Mouse (Mus musculus) heart, embryonic 13.5 days (tissue): ENCODE results near the gene Mrtfa. TPM values are rescaled to one million over a fixed set of nuclear protein-coding genes. Genes with fewer than 3 reads are reported as not detected.

Experiments
- ATAC-seq: fragments of 200-750 bp; cut with Nextera tagmentation; 2 replicates; pipeline ENCODE4 v1.8.0; 2017; ENCODE audit warnings: moderate TSS enrichment; ENCODE audit not compliant: insufficient number of reproducible peaks, low FRiP score, low TSS enrichment; ENCODE audit errors: extremely low read depth
- H3K27ac ChIP-seq: fragments of 300-500 bp; sonication (generic); replicated peaks from 2 replicates; pipeline ENCODE4 v1.5.1; 2015; ENCODE audit warnings: moderate library complexity, mild to moderate bottlenecking, inconsistent platforms
- H3K27me3 ChIP-seq: fragments of 300-500 bp; sonication (generic); replicated peaks from 2 replicates; pipeline ENCODE4 v1.6.1; 2015; ENCODE audit warnings: mild to moderate bottlenecking, inconsistent platforms
- H3K36me3 ChIP-seq: fragments of 300-500 bp; sonication (generic); 2 replicates; pipeline ENCODE4 v1.6.1; 2015; ENCODE audit warnings: mild to moderate bottlenecking, inconsistent platforms
- H3K4me1 ChIP-seq: fragments of 300-500 bp; sonication (generic); 2 replicates; pipeline ENCODE4 v1.6.1; 2015; ENCODE audit warnings: inconsistent platforms
- H3K4me2 ChIP-seq: fragments of 300-500 bp; sonication (generic); 2 replicates; pipeline ENCODE4 v1.6.1; 2015; ENCODE audit warnings: inconsistent platforms, mild to moderate bottlenecking, moderate library complexity
- H3K4me3 ChIP-seq: fragments of 300-500 bp; sonication (generic); 2 replicates; pipeline ENCODE4 v1.5.1; 2015; ENCODE audit warnings: moderate library complexity, mild to moderate bottlenecking, inconsistent platforms
- H3K9ac ChIP-seq: fragments of 300-500 bp; sonication (generic); 2 replicates; pipeline ENCODE4 v1.6.1; 2015; ENCODE audit warnings: inconsistent platforms, mild to moderate bottlenecking, moderate library complexity
- H3K9me3 ChIP-seq: fragments of 300-500 bp; sonication (generic); 2 replicates; pipeline ENCODE4 v1.6.1; 2016; ENCODE audit warnings: inconsistent platforms
- WGBS: fragments of 180-500 bp; shearing (Covaris S2); methylation state at CpG from one replicate; pipeline ENCODE4 v1.1.7; 2015; ENCODE audit warnings: mixed read lengths; 5-methylcytosine and 5-hydroxymethylcytosine counted together
- polyA plus RNA-seq: library from polyadenylated mRNA; unstranded; fragments of >200 nt; fragmentation: Nextera tagmentation; extraction: Ambion mirVana; gene quantifications from 2 replicates; pipeline ENCODE4 v1.2.1, GENCODE M21; 2015

Gene Mrtfa
- polyA plus RNA-seq, 1 experiment from 2014 or later = 13.9 TPM

- WGBS = 51% methylated on average over 4 of the region's 4 CpGs
- ATAC-seq = no peak
- Histone ChIP-seq H3K9ac (no peak overlapping the region), H3K4me3 (no peak overlapping the region), H3K4me1 (peaks cover 10% of the 10 kb centered on the region), H3K4me2 (no peak overlapping the region), H3K27me3 (no peaks in the 10 kb centered on the region), H3K9me3 (no peaks in the 10 kb centered on the region), H3K27ac (no peak overlapping the region), H3K36me3 (no peaks in the 10 kb centered on the region)
Measured at GRCm38 (mm10) chr15:81195447-81195846, 4.9 kb upstream of the Mrtfa start.

GRCm38 (mm10) chr15:81194791-81195190, 4.2 kb upstream of the Mrtfa start:
- no peaks in the 10 kb centered on the region for H3K9me3 ChIP-seq
- WGBS = 76% methylated on average over 6 of the region's 6 CpGs
- H3K4me2 ChIP-seq = no peak overlapping the region
- no peaks in the 10 kb centered on the region for H3K27me3 ChIP-seq
- H3K27ac ChIP-seq = no peak overlapping the region
- no peak overlapping the region for H3K9ac ChIP-seq
- peaks cover 13% of the 10 kb centered on the region for H3K4me1 ChIP-seq
- no peak overlapping the region for H3K4me3 ChIP-seq
- H3K36me3 ChIP-seq = no peaks in the 10 kb centered on the region
- ATAC-seq = no peak

- H3K36me3 ChIP-seq = no peaks in the 10 kb centered on the region
- WGBS = 91% methylated on average over 8 of the region's 8 CpGs
- peaks cover 28% of the 10 kb centered on the region for H3K4me1 ChIP-seq
- no peak overlapping the region for H3K4me2 ChIP-seq
- H3K27ac ChIP-seq = no peak overlapping the region
- ATAC-seq = no peak
- no peaks in the 10 kb centered on the region for H3K27me3 ChIP-seq
- H3K9ac ChIP-seq = no peak overlapping the region
- H3K9me3 ChIP-seq = no peaks in the 10 kb centered on the region
- no peak overlapping the region for H3K4me3 ChIP-seq
Measured at GRCm38 (mm10) chr15:81192858-81193257, 2.3 kb upstream of the Mrtfa start.

GRCm38 (mm10) chr15:81192316-81192715, 1.8 kb upstream of the Mrtfa start:
- ATAC-seq = no peak
- Histone ChIP-seq H3K4me1 (peaks cover 28% of the 10 kb centered on the region), H3K4me3 (no peak overlapping the region), H3K4me2 (no peak overlapping the region), H3K27ac (no peak overlapping the region), H3K36me3 (no peaks in the 10 kb centered on the region), H3K27me3 (no peaks in the 10 kb centered on the region), H3K9ac (no peak overlapping the region), H3K9me3 (no peaks in the 10 kb centered on the region)
- WGBS = 85% methylated on average over 5 of the region's 5 CpGs

GRCm38 (mm10) chr15:81191303-81191702, 746 bp upstream of the Mrtfa start:
- 24% methylated on average over 9 of the region's 9 CpGs for WGBS
- H3K4me2 ChIP-seq = peak overlapping the region; percentile 71
- H3K36me3 ChIP-seq = no peaks in the 10 kb centered on the region
- peak overlapping the region; percentile 63 for H3K27ac ChIP-seq
- peaks cover 30% of the 10 kb centered on the region for H3K4me1 ChIP-seq
- no peaks in the 10 kb centered on the region for H3K9me3 ChIP-seq
- peak overlapping the region; percentile 85 for H3K9ac ChIP-seq
- ATAC-seq = no peak
- no peaks in the 10 kb centered on the region for H3K27me3 ChIP-seq
- peak overlapping the region; percentile 96 for H3K4me3 ChIP-seq

GRCm38 (mm10) chr15:81190011-81190629, 437 bp downstream of the Mrtfa start:
- ATAC-seq = no peak
- H3K9ac ChIP-seq = peak overlapping the region; percentile 94
- H3K27me3 ChIP-seq = no peaks in the 10 kb centered on the region
- peak overlapping the region; percentile 98 for H3K4me2 ChIP-seq
- H3K9me3 ChIP-seq = no peaks in the 10 kb centered on the region
- H3K4me3 ChIP-seq = peak overlapping the region; percentile 96
- H3K4me1 ChIP-seq = peaks cover 37% of the 10 kb centered on the region
- peak overlapping the region; percentile 76 for H3K27ac ChIP-seq
- WGBS = under 1% methylated on average over 35 of the region's 46 CpGs
- H3K36me3 ChIP-seq = no peaks in the 10 kb centered on the region

- WGBS = 90% methylated on average over 2 of the region's 2 CpGs
- no peak for ATAC-seq
- Histone ChIP-seq H3K27ac (no peak overlapping the region), H3K4me3 (peak overlapping the region; percentile 96), H3K9ac (no peak overlapping the region; the same call in 1 of the 2 replicates), H3K36me3 (no peaks in the 10 kb centered on the region), H3K4me2 (peak overlapping the region; percentile 98), H3K27me3 (no peaks in the 10 kb centered on the region), H3K9me3 (no peaks in the 10 kb centered on the region), H3K4me1 (peaks cover 37% of the 10 kb centered on the region)
Measured at GRCm38 (mm10) chr15:81189061-81189460, 1.5 kb downstream of the Mrtfa start.

GRCm38 (mm10) chr15:81184913-81185312, 5.6 kb downstream of the Mrtfa start:
- Histone ChIP-seq H3K9ac (no peak overlapping the region), H3K4me2 (no peak overlapping the region), H3K9me3 (no peaks in the 10 kb centered on the region), H3K36me3 (no peaks in the 10 kb centered on the region), H3K27me3 (no peaks in the 10 kb centered on the region), H3K4me1 (peaks cover 29% of the 10 kb centered on the region), H3K27ac (no peak overlapping the region), H3K4me3 (no peak overlapping the region)
- WGBS = 88% methylated on average over 1 of the region's 1 CpGs
- no peak for ATAC-seq

GRCm38 (mm10) chr15:81181233-81181632, 9.3 kb downstream of the Mrtfa start:
- ATAC-seq = no peak
- H3K4me1 ChIP-seq = peaks cover 45% of the 10 kb centered on the region
- WGBS = 69% methylated on average over 2 of the region's 2 CpGs

GRCm38 (mm10) chr15:81179523-81179922, 11.0 kb downstream of the Mrtfa start:
- Histone ChIP-seq H3K9ac (no peak overlapping the region), H3K4me3 (no peak overlapping the region), H3K27ac (no peak overlapping the region), H3K36me3 (no peaks in the 10 kb centered on the region), H3K9me3 (no peaks in the 10 kb centered on the region), H3K4me2 (no peak overlapping the region), H3K4me1 (peaks cover 56% of the 10 kb centered on the region), H3K27me3 (no peaks in the 10 kb centered on the region)
- no peak for ATAC-seq
- WGBS = 73% methylated on average over 2 of the region's 2 CpGs

More at GRCm38 (mm10) chr15:81181233-81181632, 9.3 kb downstream of the Mrtfa start:
- Histone ChIP-seq H3K9me3 (no peaks in the 10 kb centered on the region), H3K9ac (no peak overlapping the region), H3K27ac (no peak overlapping the region), H3K36me3 (no peaks in the 10 kb centered on the region), H3K4me2 (no peak overlapping the region), H3K27me3 (no peaks in the 10 kb centered on the region), H3K4me3 (no peak overlapping the region)

- peaks cover 63% of the 10 kb centered on the region for H3K4me1 ChIP-seq
Measured at GRCm38 (mm10) chr15:81178703-81179102, 11.9 kb downstream of the Mrtfa start.

GRCm38 (mm10) chr15:81177860-81178259, 12.7 kb downstream of the Mrtfa start:
- no peak overlapping the region for H3K4me3 ChIP-seq
- ATAC-seq = no peak
- H3K4me2 ChIP-seq = no peak overlapping the region; the same call in 1 of the 2 replicates
- H3K27me3 ChIP-seq = no peaks in the 10 kb centered on the region
- no peak overlapping the region for H3K9ac ChIP-seq
- peak overlapping the region; percentile 8 for H3K27ac ChIP-seq
- no peaks in the 10 kb centered on the region for H3K9me3 ChIP-seq
- 80% methylated on average over 7 of the region's 7 CpGs for WGBS
- H3K4me1 ChIP-seq = peaks cover 63% of the 10 kb centered on the region
- no peaks in the 10 kb centered on the region for H3K36me3 ChIP-seq

More at GRCm38 (mm10) chr15:81178703-81179102, 11.9 kb downstream of the Mrtfa start:
- no peak for ATAC-seq
- Histone ChIP-seq H3K36me3 (no peaks in the 10 kb centered on the region), H3K27ac (peak overlapping the region; percentile 8), H3K9me3 (no peaks in the 10 kb centered on the region), H3K9ac (no peak overlapping the region; the same call in 1 of the 2 replicates), H3K27me3 (no peaks in the 10 kb centered on the region), H3K4me2 (peak overlapping the region; percentile 37), H3K4me3 (no peak overlapping the region)
- WGBS = 28% methylated on average over 11 of the region's 11 CpGs
